Mouse (Mus musculus): Measurements from ENCODE around the gene Mpp4. TPM values are rescaled to one million over a fixed set of nuclear protein-coding genes. Genes with fewer than 3 reads are reported as not detected.
A peak's percentile ranks its signal among the peaks of the same experiment; 100 is the strongest.

The Mpp4 gene
- polyA plus RNA-seq, 1 experiment from 2014 or later: 0.33 TPM

DNA sequence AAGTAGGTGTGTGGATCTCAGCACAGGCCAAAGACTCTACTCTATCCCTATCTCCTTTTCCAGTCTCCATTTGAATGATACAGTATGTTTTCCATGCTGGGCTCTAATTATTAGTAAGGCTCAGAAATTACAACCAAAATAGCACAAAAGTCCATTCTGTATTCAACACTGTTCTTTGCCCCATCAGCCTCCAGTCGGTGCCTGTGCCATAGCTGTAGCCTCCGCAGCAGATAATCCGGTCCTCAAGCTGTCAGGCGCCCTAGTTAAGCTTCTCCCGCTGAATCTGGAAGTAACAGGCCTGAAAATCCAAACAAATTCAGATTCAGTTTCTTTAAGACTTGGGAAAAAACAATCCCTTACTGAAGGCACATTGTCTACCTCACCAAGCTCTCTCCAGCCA lies 729 bp upstream of the Mpp4 start:
- DNase-seq (ENCODE audit: low spot score): no peak
- Histone ChIP-seq H3K36me3 (peaks cover 34% of the 10 kb centered on the region), H3K27me3 (ENCODE audit: low read depth, poor library complexity, severe bottlenecking) (peaks cover 12% of the 10 kb centered on the region; the same call in 1 of the 2 replicates), H3K4me3 (no peak overlapping the region), H3K27ac (replicated peaks) (no peak overlapping the region), H3K4me1 (peaks cover 34% of the 10 kb centered on the region), H3K9me3 (replicated peaks) (no peaks in the 10 kb centered on the region; the same call in 1 of the 2 replicates)
- 22% methylated on average over 5 of the region's 5 CpGs for WGBS

- H3K4me1 ChIP-seq: peaks cover 34% of the 10 kb centered on the region
- H3K27ac ChIP-seq (replicated peaks): no peak overlapping the region
- 26% methylated on average over 8 of the region's 8 CpGs for WGBS
- no peak overlapping the region for H3K4me3 ChIP-seq
- no peaks in the 10 kb centered on the region; the same call in 1 of the 2 replicates for H3K9me3 ChIP-seq (replicated peaks)
- H3K36me3 ChIP-seq: peaks cover 25% of the 10 kb centered on the region
- DNase-seq (ENCODE audit: low spot score): no peak
- peaks cover 12% of the 10 kb centered on the region; the same call in 1 of the 2 replicates for H3K27me3 ChIP-seq (ENCODE audit: low read depth, poor library complexity, severe bottlenecking)
Measured at GRCm38 (mm10) chr1:59162309-59163024, 722 bp downstream of the Mpp4 start.

GRCm38 (mm10) chr1:59161396-59161795 lies 1.8 kb downstream of the Mpp4 start:
- Histone ChIP-seq H3K27ac (replicated peaks) (no peak overlapping the region), H3K9me3 (replicated peaks) (no peaks in the 10 kb centered on the region), H3K36me3 (peaks cover 14% of the 10 kb centered on the region), H3K27me3 (ENCODE audit: low read depth, poor library complexity, severe bottlenecking) (peaks cover 12% of the 10 kb centered on the region; the same call in 1 of the 2 replicates), H3K4me1 (peaks cover 34% of the 10 kb centered on the region), H3K4me3 (no peak overlapping the region)
- DNase-seq (ENCODE audit: low spot score): no peak
- whole genome bisulfite sequencing: 66% methylated on average over 6 of the region's 6 CpGs

GRCm38 (mm10) chr1:59160871-59161270 lies 2.3 kb downstream of the Mpp4 start:
- WGBS: 84% methylated on average over 6 of the region's 6 CpGs

DNA sequence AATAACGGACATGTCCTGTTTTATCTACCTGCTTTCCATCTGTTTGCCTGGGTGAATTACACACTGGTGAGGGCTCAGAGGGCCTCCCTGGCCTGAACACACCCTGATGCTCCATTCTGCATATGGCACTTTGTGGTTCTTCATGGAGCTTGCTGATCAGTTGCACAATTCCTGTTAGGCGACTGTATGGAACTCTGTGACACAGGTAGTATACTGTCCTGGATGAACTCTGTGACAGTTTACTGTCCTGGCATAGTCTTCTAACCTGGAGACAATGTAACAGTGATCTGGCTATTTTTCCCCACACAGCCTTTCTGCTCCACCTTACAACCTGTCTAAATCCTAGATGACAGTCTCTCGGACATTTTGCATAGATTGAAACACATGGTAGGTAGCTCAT lies 4.1 kb downstream of the Mpp4 start:
- Histone ChIP-seq H3K9me3 (replicated peaks) (no peaks in the 10 kb centered on the region), H3K27ac (replicated peaks) (no peak overlapping the region), H3K27me3 (ENCODE audit: low read depth, poor library complexity, severe bottlenecking) (peaks cover 12% of the 10 kb centered on the region; the same call in 1 of the 2 replicates), H3K4me1 (peaks cover 30% of the 10 kb centered on the region), H3K4me3 (no peak overlapping the region), H3K36me3 (peaks cover 7% of the 10 kb centered on the region)
- no peak for DNase-seq (ENCODE audit: low spot score)
- 90% methylated on average over 3 of the region's 3 CpGs for WGBS

More at GRCm38 (mm10) chr1:59160871-59161270, 2.3 kb downstream of the Mpp4 start:
- Histone ChIP-seq H3K36me3 (peaks cover 9% of the 10 kb centered on the region), H3K4me3 (no peak overlapping the region), H3K27ac (replicated peaks) (no peak overlapping the region), H3K4me1 (peaks cover 34% of the 10 kb centered on the region), H3K27me3 (ENCODE audit: low read depth, poor library complexity, severe bottlenecking) (peaks cover 12% of the 10 kb centered on the region; the same call in 1 of the 2 replicates), H3K9me3 (replicated peaks) (no peaks in the 10 kb centered on the region)
- no peak for DNase-seq (ENCODE audit: low spot score)

- Histone ChIP-seq H3K4me3 (no peak overlapping the region), H3K27me3 (ENCODE audit: low read depth, poor library complexity, severe bottlenecking) (peaks cover 12% of the 10 kb centered on the region; the same call in 1 of the 2 replicates), H3K4me1 (peaks cover 24% of the 10 kb centered on the region), H3K36me3 (peaks cover 6% of the 10 kb centered on the region), H3K9me3 (replicated peaks) (no peaks in the 10 kb centered on the region), H3K27ac (replicated peaks) (no peak overlapping the region)
- WGBS: 87% methylated on average over 7 of the region's 7 CpGs
- no peak for DNase-seq (ENCODE audit: low spot score)
Measured at GRCm38 (mm10) chr1:59158498-59158897, 4.7 kb downstream of the Mpp4 start.

- Histone ChIP-seq H3K27me3 (ENCODE audit: low read depth, poor library complexity, severe bottlenecking) (0 out of 2 replicates have a peak, but pooled peaks cover 6% of the 10 kb centered on the region), H3K9me3 (replicated peaks) (no peaks in the 10 kb centered on the region), H3K4me1 (peaks cover 17% of the 10 kb centered on the region), H3K36me3 (no peaks in the 10 kb centered on the region), H3K27ac (replicated peaks) (no peak overlapping the region), H3K4me3 (no peak overlapping the region)
- no peak for DNase-seq (ENCODE audit: low spot score)
- WGBS: 92% methylated on average over 4 of the region's 4 CpGs
Measured at GRCm38 (mm10) chr1:59157846-59158245, 5.3 kb downstream of the Mpp4 start.

- 74% methylated on average over 4 of the region's 4 CpGs for WGBS
Measured at GRCm38 (mm10) chr1:59152346-59152745, 10.8 kb downstream of the Mpp4 start.

GRCm38 (mm10) chr1:59150542-59150941 lies 12.6 kb downstream of the Mpp4 start:
- no peaks in the 10 kb centered on the region for H3K36me3 ChIP-seq
- no peak overlapping the region for H3K27ac ChIP-seq (replicated peaks)
- H3K4me1 ChIP-seq: no peaks in the 10 kb centered on the region
- 86% methylated on average over 5 of the region's 5 CpGs for WGBS
- no peaks in the 10 kb centered on the region for H3K27me3 ChIP-seq (ENCODE audit: low read depth, poor library complexity, severe bottlenecking)
- DNase-seq (ENCODE audit: low spot score): no peak
- no peak overlapping the region for H3K4me3 ChIP-seq
- H3K9me3 ChIP-seq (replicated peaks): no peaks in the 10 kb centered on the region

More at GRCm38 (mm10) chr1:59152346-59152745, 10.8 kb downstream of the Mpp4 start:
- Histone ChIP-seq H3K27ac (replicated peaks) (no peak overlapping the region), H3K4me3 (no peak overlapping the region), H3K4me1 (no peaks in the 10 kb centered on the region), H3K9me3 (replicated peaks) (no peaks in the 10 kb centered on the region), H3K27me3 (ENCODE audit: low read depth, poor library complexity, severe bottlenecking) (no peaks in the 10 kb centered on the region), H3K36me3 (no peaks in the 10 kb centered on the region)
- no peak for DNase-seq (ENCODE audit: low spot score)

- 81% methylated on average over 10 of the region's 10 CpGs for WGBS
Measured at GRCm38 (mm10) chr1:59144543-59144942, 18.6 kb downstream of the Mpp4 start.

DNA sequence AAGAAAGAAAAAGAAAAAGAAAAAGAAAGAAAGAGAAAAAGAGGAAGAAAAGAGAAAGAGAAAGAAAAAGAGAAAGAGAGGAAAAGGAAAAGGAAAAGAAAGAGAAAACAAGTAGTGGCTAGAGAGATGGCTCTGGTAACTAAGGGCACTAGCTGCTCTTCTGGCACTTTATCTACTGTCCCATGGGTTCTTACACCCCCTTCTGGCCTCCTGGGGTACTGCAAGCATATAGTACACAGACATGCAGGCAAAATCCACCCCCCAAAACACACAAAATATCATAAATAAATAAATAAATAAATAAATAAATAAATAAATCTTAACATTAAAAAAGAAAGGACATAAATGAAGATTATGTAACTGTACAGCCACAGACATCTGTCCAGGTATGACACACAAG lies 20.4 kb downstream of the Mpp4 start:
- H3K27me3 ChIP-seq (ENCODE audit: low read depth, poor library complexity, severe bottlenecking): no peaks in the 10 kb centered on the region
- no peaks in the 10 kb centered on the region for H3K36me3 ChIP-seq
- H3K9me3 ChIP-seq (replicated peaks): 0 out of 2 replicates have a peak, but pooled peaks cover 7% of the 10 kb centered on the region
- no peaks in the 10 kb centered on the region for H3K4me1 ChIP-seq
- H3K4me3 ChIP-seq: no peak overlapping the region
- H3K27ac ChIP-seq (replicated peaks): no peak overlapping the region
- DNase-seq (ENCODE audit: low spot score): peak; percentile 54

More at GRCm38 (mm10) chr1:59144543-59144942, 18.6 kb downstream of the Mpp4 start:
- H3K4me1 ChIP-seq: no peaks in the 10 kb centered on the region
- no peak overlapping the region for H3K27ac ChIP-seq (replicated peaks)
- H3K36me3 ChIP-seq: no peaks in the 10 kb centered on the region
- 0 out of 2 replicates have a peak, but pooled peaks cover 7% of the 10 kb centered on the region for H3K9me3 ChIP-seq (replicated peaks)
- DNase-seq (ENCODE audit: low spot score): no peak
- no peak overlapping the region for H3K4me3 ChIP-seq
- H3K27me3 ChIP-seq (ENCODE audit: low read depth, poor library complexity, severe bottlenecking): no peaks in the 10 kb centered on the region

DNA sequence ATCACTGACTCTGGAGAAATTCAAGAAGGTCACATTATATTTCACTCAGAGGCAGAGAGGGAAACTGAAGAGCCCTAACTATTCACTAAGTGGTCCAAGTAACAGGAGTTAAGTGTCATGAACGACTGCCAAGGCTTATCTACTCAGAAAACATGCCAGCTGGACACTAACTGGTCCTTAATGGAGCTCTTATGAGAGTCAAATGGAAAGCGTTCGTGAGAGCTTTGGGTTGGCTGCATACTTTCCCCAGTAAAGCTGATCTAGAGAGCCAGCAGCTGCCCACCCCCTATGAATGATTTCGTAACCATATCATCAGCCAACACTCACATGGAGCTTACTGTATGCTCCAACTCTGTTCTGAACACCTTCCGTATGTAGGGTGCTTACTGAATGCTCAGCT lies 28.8 kb downstream of the Mpp4 start:
- no peaks in the 10 kb centered on the region for H3K36me3 ChIP-seq
- 80% methylated on average over 5 of the region's 5 CpGs for WGBS
- no peaks in the 10 kb centered on the region for H3K27me3 ChIP-seq (ENCODE audit: low read depth, poor library complexity, severe bottlenecking)
- H3K27ac ChIP-seq (replicated peaks): no peak overlapping the region
- no peak overlapping the region for H3K4me3 ChIP-seq
- no peaks in the 10 kb centered on the region for H3K4me1 ChIP-seq
- DNase-seq (ENCODE audit: low spot score): no peak
- no peaks in the 10 kb centered on the region for H3K9me3 ChIP-seq (replicated peaks)

- Histone ChIP-seq H3K27me3 (ENCODE audit: low read depth, poor library complexity, severe bottlenecking) (no peaks in the 10 kb centered on the region), H3K27ac (replicated peaks) (no peak overlapping the region), H3K9me3 (replicated peaks) (no peaks in the 10 kb centered on the region), H3K36me3 (no peaks in the 10 kb centered on the region), H3K4me1 (no peaks in the 10 kb centered on the region), H3K4me3 (no peak overlapping the region)
- WGBS: 75% methylated on average over 7 of the region's 7 CpGs
- no peak for DNase-seq (ENCODE audit: low spot score)
Measured at GRCm38 (mm10) chr1:59128879-59129278, 34.3 kb downstream of the Mpp4 start.
